Mouse (Mus musculus) inflammation-experienced regulatory T-cells (primary cell): ENCODE results near the gene Zfp759. TPM values are rescaled to one million over a fixed set of nuclear protein-coding genes. Genes with fewer than 3 reads are reported as not detected.

ENCODE experiments used
- polyA plus RNA-seq, 2 experiments: library from polyadenylated mRNA; unstranded; fragments of 100-300 nt; shearing (Covaris generic); gene quantifications; one replicate each; pipeline ENCODE4 v1.2.1; 2017

The Zfp759 gene
- 1 to 10 TPM in 1 of 2 experiments, not detected in 1; 4.1 TPM for polyA plus RNA-seq

DNA sequence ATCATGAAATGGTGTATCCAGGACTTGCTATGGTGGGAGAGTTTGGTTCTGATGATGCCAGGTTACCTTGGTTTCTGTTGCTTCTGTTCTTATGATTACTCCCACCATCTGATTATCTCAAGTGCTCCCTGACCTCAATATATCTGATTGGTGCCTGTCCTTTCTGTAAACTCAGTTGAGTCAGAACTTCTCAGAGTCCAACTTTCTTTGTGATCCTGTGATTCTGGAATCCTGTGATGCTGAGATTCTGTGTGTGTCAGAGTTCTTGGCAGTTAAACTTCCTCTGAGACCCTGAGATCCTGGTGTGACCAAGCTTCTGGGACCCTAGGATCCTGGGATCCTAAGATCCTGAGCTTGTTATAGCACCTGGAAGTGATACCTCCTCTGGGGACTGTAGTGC lies at the start of gene Zfp759:
TSS of gene Zfp759 (plus strand) at position 301 of the 400 bp plus-strand sequence.

DNA sequence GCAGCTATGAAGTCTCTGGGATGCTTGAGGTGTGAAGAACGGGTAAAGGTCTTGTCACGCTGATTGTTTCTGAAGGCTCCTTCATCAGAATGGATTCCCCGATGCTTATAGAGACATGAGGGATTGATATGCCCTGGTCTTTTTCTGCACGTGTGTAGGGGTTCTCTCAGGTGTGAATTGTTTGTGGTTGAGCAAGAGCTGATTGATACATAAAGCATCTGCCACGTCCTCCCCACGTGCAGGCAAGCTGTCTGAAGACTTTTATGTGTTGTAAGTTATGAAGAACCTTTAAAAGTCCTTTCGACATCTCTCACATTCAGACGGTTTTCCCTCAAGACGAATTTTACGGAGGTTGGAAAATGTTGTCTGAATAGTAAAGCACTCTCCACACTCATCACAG lies 23.6 kb upstream of the Zfp759 start, which contains the start of gene Zfp708:
TSS of gene Zfp708 (minus strand) at position 101 of the 400 bp plus-strand sequence.

DNA sequence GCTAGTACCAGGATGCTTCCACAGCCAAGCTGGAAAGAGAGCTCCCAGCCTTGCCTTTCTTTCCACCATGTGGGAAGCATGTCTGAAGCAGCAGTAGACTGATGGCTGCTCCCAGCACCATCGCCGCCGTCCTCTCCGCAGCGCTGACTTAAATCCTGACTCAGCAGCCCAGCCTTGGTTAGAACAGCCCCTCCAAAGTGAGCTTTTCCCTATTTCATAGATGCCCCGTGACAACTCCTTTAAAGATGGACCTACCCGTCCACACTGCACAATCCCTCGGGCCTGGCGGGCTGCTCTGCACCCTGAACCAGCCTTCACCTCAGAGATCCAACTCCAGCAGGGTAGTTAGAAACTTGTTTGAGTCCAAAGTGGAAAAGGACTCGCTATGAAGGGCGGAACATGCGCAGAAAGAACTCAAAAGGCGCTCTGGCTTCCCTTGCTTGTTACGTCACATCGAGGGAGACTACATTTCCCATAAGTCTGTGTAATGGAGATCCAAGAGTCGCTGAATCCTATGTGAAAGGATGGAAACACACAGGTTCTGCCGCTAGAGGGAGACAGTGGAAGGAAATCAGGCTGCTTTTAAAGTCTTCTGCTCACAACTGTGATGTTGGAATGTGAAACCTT lies 13.2 kb upstream of the Zfp759 start, which contains the start of gene Gm28557:
TSS of gene Gm28557 (minus strand) at position 411 of the 627 bp plus-strand sequence.

DNA sequence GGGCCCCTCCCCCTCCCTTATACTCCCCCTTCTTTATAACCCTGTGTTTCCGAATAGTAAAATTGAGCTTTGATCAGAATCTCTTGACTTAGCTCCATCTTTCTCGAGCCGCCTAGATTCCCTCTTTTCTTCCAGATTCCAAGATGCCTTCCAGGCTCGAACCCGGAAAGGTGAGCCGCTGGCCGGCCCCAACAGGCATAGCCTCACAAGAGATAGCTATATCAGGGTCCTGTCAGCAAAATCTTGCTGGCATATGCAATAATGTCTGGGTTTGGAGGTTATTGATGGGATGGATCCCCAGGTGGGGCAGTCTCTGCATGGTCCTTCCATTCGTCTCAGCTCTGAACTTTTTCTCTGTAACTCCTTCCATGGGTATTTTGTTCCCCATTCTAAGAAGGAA lies 5.3 kb upstream of the Zfp759 start, which contains the start of gene Rslcan18:
TSS of gene Rslcan18 (minus strand) at position 101 of the 400 bp plus-strand sequence.

DNA sequence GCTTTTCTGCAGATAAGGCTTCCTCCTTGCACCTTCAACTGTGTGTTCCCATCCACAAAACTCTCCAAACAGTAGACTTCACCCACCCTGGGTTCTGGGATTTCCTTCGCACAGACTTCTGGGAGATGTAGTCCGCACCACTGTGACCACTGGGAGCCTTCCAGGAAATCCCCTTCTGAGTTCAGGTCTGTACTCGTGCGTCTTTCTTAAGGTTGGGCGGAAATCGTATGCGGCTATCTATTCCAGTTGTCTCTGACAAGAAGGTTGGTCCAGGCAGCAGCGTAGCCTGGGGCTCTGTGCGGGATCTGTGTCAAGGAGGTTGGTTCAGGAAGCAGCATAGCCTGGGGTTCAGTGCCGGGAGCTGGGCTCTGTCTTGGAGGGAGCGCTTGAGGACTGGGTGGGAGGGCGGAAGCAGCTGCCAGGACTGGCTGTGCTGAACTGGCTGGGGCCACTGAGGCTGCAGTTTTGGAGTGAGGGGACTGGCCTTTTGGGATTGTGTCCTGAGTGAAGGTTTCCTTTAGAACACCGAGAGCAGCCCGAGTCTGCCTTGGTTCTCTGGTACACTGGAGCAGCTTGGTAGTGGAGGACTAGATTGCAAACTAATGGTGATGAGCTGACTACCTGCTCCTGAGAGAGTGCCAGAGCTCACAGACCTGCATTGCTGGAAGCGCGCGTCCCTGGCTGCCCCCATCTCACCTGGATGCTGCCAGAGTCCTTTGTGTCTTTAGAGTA lies 51.7 kb downstream of the Zfp759 start, which contains the start of gene Rsl1:
TSS of gene Rsl1 (plus strand) at position 192 of the 732 bp plus-strand sequence.

Other genes starting within 250 kb of the Zfp759 start
- gene Gm10767, start 216.7 kb upstream of the Zfp759 start, polyA plus RNA-seq, result 1 to 10 TPM; 1.1 to 3.3 TPM
- 10 to 100 TPM in 1 of 2 experiments, 1 to 10 TPM in 1; 5.9 to 13.6 TPM for gene Zfp712, start 60.5 kb upstream of the Zfp759 start, polyA plus RNA-seq
- gene Zfp708, start 23.7 kb upstream of the Zfp759 start, polyA plus RNA-seq, result 1 to 10 TPM; 3.5 to 8.1 TPM
- gene Gm28557, start 13.1 kb upstream of the Zfp759 start, polyA plus RNA-seq, result 1 to 10 TPM; 4.0 to 4.1 TPM
- under 1 TPM; 0.17 to 0.31 TPM for gene Rslcan18, start 5.4 kb upstream of the Zfp759 start, polyA plus RNA-seq
- gene Rsl1, start 51.5 kb downstream of the Zfp759 start, polyA plus RNA-seq, result 10 to 100 TPM; 17.3 to 21.2 TPM
- gene Zfp455, start 72.8 kb downstream of the Zfp759 start, polyA plus RNA-seq, result 1 to 10 TPM; 3.1 to 5.3 TPM
- gene Zfp458, start 156.8 kb downstream of the Zfp759 start, polyA plus RNA-seq, result 1 to 10 TPM; 1.3 to 3.5 TPM
- gene Zfp457, start 184.8 kb downstream of the Zfp759 start, polyA plus RNA-seq, result 1 to 10 TPM in 1 of 2 experiments, under 1 TPM in 1; 0.48 to 2.3 TPM
- gene Zfp595, start 210.9 kb downstream of the Zfp759 start, polyA plus RNA-seq, result 1 to 10 TPM; 7.7 to 8.4 TPM
- 1 to 10 TPM in 1 of 2 experiments, under 1 TPM in 1; 0.90 to 1.3 TPM for gene Gm28044, start 238.9 kb downstream of the Zfp759 start, polyA plus RNA-seq
- 1 to 10 TPM; 2.3 to 4.4 TPM for gene Zfp953, start 238.9 kb downstream of the Zfp759 start, polyA plus RNA-seq